Mouse (Mus musculus): ENCODE data around the gene Tigd3. TPM values are rescaled to one million over a fixed set of nuclear protein-coding genes. Genes with fewer than 3 reads are reported as not detected.
A peak's percentile ranks its signal among the peaks of the same experiment; 100 is the strongest.

The Tigd3 gene
- total RNA-seq, 1 experiment, result 2.1 TPM

- Histone ChIP-seq H3K9ac (ENCODE audit: insufficient read depth, low read depth, low read length, poor library complexity, severe bottlenecking) (peak overlapping the region; percentile 82), H3K27ac (ENCODE audit: insufficient read depth, low read depth, low read length, poor library complexity, severe bottlenecking) (no peak overlapping the region), H3K4me3 (ENCODE audit: insufficient read depth in 1 of 2, low read depth in 1 of 2, low read length in 2 of 2, poor library complexity in 1 of 2, severe bottlenecking in 1 of 2) (peak overlapping the region; percentile 85 to 88), H3K36me3 (ENCODE audit: control insufficient read depth, insufficient read depth, low read length, poor library complexity, severe bottlenecking) (peaks cover 20% of the 10 kb centered on the region; the same call in 1 of the 2 replicates), H3K9me3 (ENCODE audit: control insufficient read depth, insufficient read depth, low read depth, low read length) (no peaks in the 10 kb centered on the region), H3K4me1 (ENCODE audit: control insufficient read depth in 2 of 2, insufficient read depth in 2 of 2, low read length in 2 of 2, poor library complexity in 1 of 2) (peaks cover 2 to 17% of the 10 kb centered on the region in 2 experiments; a peak in 2 of 4 replicates)
- TF ChIP-seq CHD2 (IDR thresholded peaks at IDR 0.05; ENCODE audit: low read depth, low read length) (no peak), HCFC1 (IDR thresholded peaks at IDR 0.05; ENCODE audit: borderline replicate concordance, insufficient read depth, low read length) (no peak), ZC3H11A (IDR thresholded peaks at IDR 0.05; ENCODE audit: borderline replicate concordance, low read depth, low read length) (no peak), MAFK (IDR thresholded peaks at IDR 0.05; ENCODE audit: insufficient read depth, low read depth, low read length) (no peak), ZNF384 (IDR thresholded peaks at IDR 0.05; ENCODE audit: low read depth, low read length) (no peak)
- no peak for DNase-seq (ENCODE audit: low read depth, low spot score)
- in situ Hi-C loops (cut with MboI; ENCODE audit: low sequenced_read_pairs in 2 of 2, unreplicated experiment in 2 of 2), result no loop called here
Observed at GRCm38 (mm10) chr19:5874391-5874968, 19.5 kb downstream of the Tigd3 start.

GRCm38 (mm10) chr19:5872931-5873556 lies 20.9 kb downstream of the Tigd3 start:
- H3K4me3 ChIP-seq (ENCODE audit: insufficient read depth in 1 of 2, low read depth in 1 of 2, low read length in 2 of 2, poor library complexity in 1 of 2, severe bottlenecking in 1 of 2), result no peak overlapping the region
- no peak for DNase-seq (ENCODE audit: low read depth, low spot score)
- peaks cover 25% of the 10 kb centered on the region; the same call in 1 of the 2 replicates for H3K36me3 ChIP-seq (ENCODE audit: control insufficient read depth, insufficient read depth, low read length, poor library complexity, severe bottlenecking)
- no peaks in the 10 kb centered on the region for H3K9me3 ChIP-seq (ENCODE audit: control insufficient read depth, insufficient read depth, low read depth, low read length)
- in situ Hi-C loops (cut with MboI; ENCODE audit: low sequenced_read_pairs in 2 of 2, unreplicated experiment in 2 of 2), result no loop called here
- H3K4me1 ChIP-seq (ENCODE audit: control insufficient read depth in 2 of 2, insufficient read depth in 2 of 2, low read length in 2 of 2, poor library complexity in 1 of 2), result peaks cover 2 to 14% of the 10 kb centered on the region in 2 experiments; a peak in 2 of 4 replicates
- H3K27ac ChIP-seq (ENCODE audit: insufficient read depth, low read depth, low read length, poor library complexity, severe bottlenecking), result no peak overlapping the region
- TF ChIP-seq CHD2 (IDR thresholded peaks at IDR 0.05; ENCODE audit: low read depth, low read length), result no peak
- TF ChIP-seq ZC3H11A (IDR thresholded peaks at IDR 0.05; ENCODE audit: borderline replicate concordance, low read depth, low read length), result no peak
- no peak for TF ChIP-seq MAFK (IDR thresholded peaks at IDR 0.05; ENCODE audit: insufficient read depth, low read depth, low read length)
- TF ChIP-seq ZNF384 (IDR thresholded peaks at IDR 0.05; ENCODE audit: low read depth, low read length), result no peak
- TF ChIP-seq HCFC1 (IDR thresholded peaks at IDR 0.05; ENCODE audit: borderline replicate concordance, insufficient read depth, low read length), result no peak
- no peak overlapping the region for H3K9ac ChIP-seq (ENCODE audit: insufficient read depth, low read depth, low read length, poor library complexity, severe bottlenecking)

GRCm38 (mm10) chr19:5872528-5872927 lies 21.4 kb downstream of the Tigd3 start:
- Histone ChIP-seq H3K9ac (ENCODE audit: insufficient read depth, low read depth, low read length, poor library complexity, severe bottlenecking) (no peak overlapping the region), H3K4me1 (ENCODE audit: control insufficient read depth in 2 of 2, insufficient read depth in 2 of 2, low read length in 2 of 2, poor library complexity in 1 of 2) (peaks cover 0 to 14% of the 10 kb centered on the region in 2 experiments; a peak in 2 of 4 replicates), H3K9me3 (ENCODE audit: control insufficient read depth, insufficient read depth, low read depth, low read length) (no peaks in the 10 kb centered on the region), H3K36me3 (ENCODE audit: control insufficient read depth, insufficient read depth, low read length, poor library complexity, severe bottlenecking) (peaks cover 30% of the 10 kb centered on the region; the same call in 1 of the 2 replicates), H3K27ac (ENCODE audit: insufficient read depth, low read depth, low read length, poor library complexity, severe bottlenecking) (no peak overlapping the region), H3K4me3 (ENCODE audit: insufficient read depth in 1 of 2, low read depth in 1 of 2, low read length in 2 of 2, poor library complexity in 1 of 2, severe bottlenecking in 1 of 2) (no peak overlapping the region)
- in situ Hi-C loops (cut with MboI; ENCODE audit: low sequenced_read_pairs in 2 of 2, unreplicated experiment in 2 of 2), result no loop called here
- DNase-seq (ENCODE audit: low read depth, low spot score), result no peak
- TF ChIP-seq ZNF384 (IDR thresholded peaks at IDR 0.05; ENCODE audit: low read depth, low read length) (no peak), MAFK (IDR thresholded peaks at IDR 0.05; ENCODE audit: insufficient read depth, low read depth, low read length) (no peak), HCFC1 (IDR thresholded peaks at IDR 0.05; ENCODE audit: borderline replicate concordance, insufficient read depth, low read length) (no peak), CHD2 (IDR thresholded peaks at IDR 0.05; ENCODE audit: low read depth, low read length) (no peak), ZC3H11A (IDR thresholded peaks at IDR 0.05; ENCODE audit: borderline replicate concordance, low read depth, low read length) (no peak)

GRCm38 (mm10) chr19:5871683-5872082 lies 22.3 kb downstream of the Tigd3 start:
- Histone ChIP-seq H3K9me3 (ENCODE audit: control insufficient read depth, insufficient read depth, low read depth, low read length) (no peaks in the 10 kb centered on the region), H3K9ac (ENCODE audit: insufficient read depth, low read depth, low read length, poor library complexity, severe bottlenecking) (no peak overlapping the region), H3K4me1 (ENCODE audit: control insufficient read depth in 2 of 2, insufficient read depth in 2 of 2, low read length in 2 of 2, poor library complexity in 1 of 2) (peaks cover 0 to 12% of the 10 kb centered on the region in 2 experiments; a peak in 2 of 4 replicates), H3K36me3 (ENCODE audit: control insufficient read depth, insufficient read depth, low read length, poor library complexity, severe bottlenecking) (peaks cover 32% of the 10 kb centered on the region; the same call in 1 of the 2 replicates), H3K27ac (ENCODE audit: insufficient read depth, low read depth, low read length, poor library complexity, severe bottlenecking) (peak overlapping the region; percentile 7; the same call in 1 of the 2 replicates), H3K4me3 (ENCODE audit: insufficient read depth in 1 of 2, low read depth in 1 of 2, low read length in 2 of 2, poor library complexity in 1 of 2, severe bottlenecking in 1 of 2) (no peak overlapping the region)
- no peak for TF ChIP-seq HCFC1 (IDR thresholded peaks at IDR 0.05; ENCODE audit: borderline replicate concordance, insufficient read depth, low read length)
- no peak for TF ChIP-seq ZC3H11A (IDR thresholded peaks at IDR 0.05; ENCODE audit: borderline replicate concordance, low read depth, low read length)
- TF ChIP-seq ZNF384 (IDR thresholded peaks at IDR 0.05; ENCODE audit: low read depth, low read length), result no peak
- no peak for TF ChIP-seq MAFK (IDR thresholded peaks at IDR 0.05; ENCODE audit: insufficient read depth, low read depth, low read length)
- no peak for TF ChIP-seq CHD2 (IDR thresholded peaks at IDR 0.05; ENCODE audit: low read depth, low read length)
- no peak for DNase-seq (ENCODE audit: low read depth, low spot score)
- in situ Hi-C loops (cut with MboI; ENCODE audit: low sequenced_read_pairs in 2 of 2, unreplicated experiment in 2 of 2), result no loop called here

Measured in ES-E14 (cell line).